Mouse (Mus musculus) neural tube, embryonic 10.5 days (tissue): Measurements from ENCODE around the gene Spon1.

Source experiments
- DNase-seq: peaks from one replicate; pipeline ENCODE4 v3.0.0-alpha.2; 2017; ENCODE audit warnings: low spot score; ENCODE audit errors: extremely low spot score

Gene Spon1

GRCm38 (mm10) chr7:113997675-113998354 lies 232.0 kb downstream of the Spon1 start:
- DNase-seq: no peak

DNA sequence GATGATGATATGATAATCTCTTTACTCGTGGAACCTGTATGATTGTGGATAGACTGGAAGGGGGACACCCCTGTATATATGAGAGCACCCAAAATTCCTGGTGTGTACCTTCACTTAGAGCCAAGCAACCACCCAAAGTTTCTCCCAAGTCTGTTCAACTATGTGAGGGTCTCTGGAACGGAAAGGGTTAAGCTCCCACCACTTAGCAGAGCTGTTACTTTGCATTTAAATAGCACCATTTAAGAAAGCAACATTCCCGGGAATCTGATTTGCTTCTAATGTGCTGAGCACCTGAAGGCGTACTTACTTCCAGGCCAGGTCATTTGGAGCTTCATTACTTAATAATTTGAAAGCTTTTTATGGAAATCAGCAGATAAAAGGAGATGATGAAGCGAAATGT lies 238.4 kb downstream of the Spon1 start:
- DNase-seq: no peak

GRCm38 (mm10) chr7:114005499-114005898 lies 239.7 kb downstream of the Spon1 start:
- DNase-seq: no peak

DNA sequence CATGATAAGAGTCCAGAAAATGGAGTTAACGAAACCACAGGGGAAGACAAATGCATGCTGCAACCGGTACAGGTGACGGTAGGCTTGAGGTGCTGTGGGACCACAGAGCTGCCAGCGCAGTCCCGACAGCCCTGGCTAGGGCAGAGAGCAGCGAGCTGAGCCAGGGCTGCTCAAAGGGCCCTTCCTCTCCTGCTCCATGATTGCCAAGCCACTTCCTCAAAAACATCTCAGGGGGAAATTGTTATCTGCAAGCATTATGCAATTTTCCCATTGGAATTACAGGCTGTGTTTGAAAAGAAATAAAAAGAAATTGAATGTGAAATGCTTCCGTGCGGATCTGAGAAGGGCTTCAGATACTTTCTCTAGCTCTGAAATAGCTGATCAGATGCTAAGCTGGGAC lies 240.7 kb downstream of the Spon1 start:
- no peak for DNase-seq

GRCm38 (mm10) chr7:114007565-114007964 lies 241.8 kb downstream of the Spon1 start:
- DNase-seq: peak; percentile 38

DNA sequence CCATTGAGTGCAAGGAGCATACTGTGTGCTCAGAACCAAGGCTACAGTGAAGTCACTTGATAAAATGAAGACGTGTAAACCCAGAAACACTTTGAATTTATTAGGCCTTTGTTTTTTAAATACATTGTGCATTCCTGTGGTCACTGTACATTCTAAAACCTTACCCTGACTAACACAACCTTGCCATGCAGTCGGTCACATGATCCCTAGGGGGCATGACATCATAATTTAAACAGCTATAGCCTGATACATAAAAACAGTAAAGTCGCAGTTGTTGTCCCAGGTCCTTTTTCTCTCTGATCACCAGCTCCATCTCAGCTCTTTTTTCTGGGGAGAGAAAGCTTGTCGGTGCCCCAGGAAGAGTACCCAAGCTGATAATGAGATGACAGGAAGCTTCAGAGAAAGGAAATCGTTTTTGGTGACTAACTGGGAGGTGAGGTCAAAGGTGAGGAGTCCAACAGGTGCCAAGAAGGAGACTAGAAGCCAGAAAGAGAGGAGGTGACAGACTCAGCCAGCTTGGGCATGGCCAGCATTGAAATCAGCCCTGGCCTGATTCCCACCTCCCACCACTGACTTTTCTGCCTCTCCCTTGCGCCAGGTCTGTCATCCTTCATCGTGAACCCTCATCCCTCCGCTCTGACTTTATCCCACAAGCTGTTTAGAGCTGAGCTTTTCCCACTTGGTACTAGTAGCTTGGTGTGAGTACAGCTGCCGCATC lies 246.1 kb downstream of the Spon1 start:
- no peak for DNase-seq

GRCm38 (mm10) chr7:114016001-114016949 lies 250.5 kb downstream of the Spon1 start:
- DNase-seq: no peak

DNA sequence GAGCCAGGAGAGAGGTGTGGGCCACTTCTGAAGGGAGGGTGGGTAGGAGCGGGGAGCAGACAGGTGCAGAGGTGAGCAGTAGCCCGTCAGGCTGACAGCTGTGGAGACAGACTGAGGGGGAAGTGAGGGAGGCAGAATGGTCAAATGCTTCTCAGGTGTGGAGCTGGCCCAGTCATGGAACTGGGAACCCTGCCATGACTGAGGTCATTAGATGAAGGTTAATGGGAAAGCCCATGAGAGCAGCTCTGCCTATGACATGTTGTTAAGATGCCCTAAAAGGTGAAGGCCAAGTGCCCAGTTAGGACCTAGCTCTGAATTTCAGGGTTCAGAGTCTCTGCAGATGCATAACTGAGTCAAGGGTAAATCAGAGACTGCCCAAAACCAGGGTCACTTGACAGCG lies 253.1 kb downstream of the Spon1 start:
- no peak for DNase-seq

GRCm38 (mm10) chr7:114020057-114020703 lies 254.4 kb downstream of the Spon1 start:
- peak; percentile 36 for DNase-seq

DNA sequence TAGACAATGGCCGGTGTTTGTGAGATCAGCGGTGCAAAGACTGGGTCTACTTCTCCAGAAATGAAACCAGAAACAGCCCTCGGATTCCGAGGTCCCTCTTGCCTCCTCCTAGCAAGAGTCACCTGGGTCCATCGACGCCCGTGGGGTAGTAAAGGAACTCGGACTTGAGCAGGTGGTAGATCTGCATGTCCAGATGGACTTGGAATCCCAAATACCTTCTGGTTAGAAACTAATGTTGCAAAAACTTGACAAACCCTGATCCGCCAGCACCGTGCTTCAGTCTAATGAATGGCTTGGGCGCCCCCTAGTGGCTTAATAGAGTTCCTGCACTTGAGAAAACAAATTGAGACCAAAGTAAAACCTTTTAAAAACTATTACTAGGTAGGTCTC lies 254.9 kb downstream of the Spon1 start:
- DNase-seq: peak; percentile 80

- DNase-seq: no peak
Measured at GRCm38 (mm10) chr7:114026923-114027322, 261.1 kb downstream of the Spon1 start.

- DNase-seq: no peak
Measured at GRCm38 (mm10) chr7:114027406-114027805, 261.6 kb downstream of the Spon1 start.

DNA sequence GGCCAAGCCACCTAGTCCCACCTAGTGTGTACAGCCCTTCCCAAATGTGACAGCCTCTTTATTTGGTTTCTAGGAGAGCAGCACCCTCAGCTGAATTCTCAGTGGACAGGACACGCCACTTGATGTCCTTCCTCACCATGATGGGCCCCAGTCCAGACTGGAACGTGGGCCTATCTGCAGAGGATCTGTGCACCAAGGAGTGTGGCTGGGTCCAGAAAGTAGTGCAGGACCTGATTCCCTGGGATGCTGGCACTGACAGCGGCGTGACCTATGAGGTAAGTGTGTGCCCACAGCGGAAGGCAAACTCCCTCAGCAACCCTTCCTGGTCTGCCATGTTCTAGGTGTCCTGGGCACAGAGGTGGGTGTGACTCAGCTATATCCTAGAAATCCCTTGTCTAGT lies 263.0 kb downstream of the Spon1 start:
- no peak for DNase-seq

GRCm38 (mm10) chr7:114029596-114029995 lies 263.8 kb downstream of the Spon1 start:
- DNase-seq: no peak

- DNase-seq: no peak
Measured at GRCm38 (mm10) chr7:114037237-114037636, 271.4 kb downstream of the Spon1 start.

GRCm38 (mm10) chr7:114041349-114041748 lies 275.6 kb downstream of the Spon1 start:
- no peak for DNase-seq

DNA sequence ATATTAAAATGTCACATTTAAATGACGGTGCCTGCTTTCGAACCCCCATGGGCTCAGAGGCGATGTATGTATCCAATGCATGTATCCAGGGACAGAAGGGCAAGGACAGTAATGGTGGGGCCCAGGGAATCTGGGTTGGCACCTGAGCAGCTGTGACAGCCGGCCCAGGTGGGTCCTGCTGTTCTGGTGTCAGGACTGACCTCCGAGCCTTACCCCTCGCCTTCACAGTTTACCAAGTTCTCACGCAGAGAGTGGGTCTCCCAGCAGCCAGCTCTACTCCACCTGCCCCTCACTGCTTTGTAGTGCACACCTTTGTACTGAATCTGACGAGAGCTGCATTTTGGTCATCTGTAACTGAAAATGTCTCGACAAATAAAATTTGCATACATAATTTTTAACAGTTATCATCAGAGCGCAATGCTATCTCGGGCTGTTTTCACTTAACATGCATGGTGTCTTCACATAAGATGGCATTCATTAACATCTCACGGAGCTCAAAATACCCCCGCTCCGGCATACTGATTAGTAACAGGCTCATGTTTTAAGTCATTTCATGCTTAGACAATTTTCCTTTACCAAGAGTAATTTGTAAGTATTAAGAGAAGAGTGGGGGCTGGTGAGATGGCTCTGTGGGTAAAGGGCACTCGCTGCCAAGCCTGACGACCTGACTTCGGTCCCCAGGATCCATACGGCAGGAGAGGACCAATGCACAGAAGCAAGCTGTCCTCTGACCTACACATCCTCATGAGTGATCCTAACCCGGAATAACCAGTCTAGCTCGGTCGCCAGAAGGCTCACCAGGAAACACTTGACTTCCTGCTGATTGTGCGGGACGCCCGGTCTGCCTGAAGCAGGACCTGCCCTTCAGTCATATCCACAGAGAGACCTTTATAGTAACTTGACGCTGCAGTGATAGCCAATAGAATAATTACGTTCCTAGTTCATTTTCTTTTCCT lies 277.5 kb downstream of the Spon1 start:
- no peak for DNase-seq

- no peak for DNase-seq
Measured at GRCm38 (mm10) chr7:114043929-114044549, 278.2 kb downstream of the Spon1 start.

- no peak for DNase-seq
Measured at GRCm38 (mm10) chr7:114045814-114046213, 280.0 kb downstream of the Spon1 start.

DNA sequence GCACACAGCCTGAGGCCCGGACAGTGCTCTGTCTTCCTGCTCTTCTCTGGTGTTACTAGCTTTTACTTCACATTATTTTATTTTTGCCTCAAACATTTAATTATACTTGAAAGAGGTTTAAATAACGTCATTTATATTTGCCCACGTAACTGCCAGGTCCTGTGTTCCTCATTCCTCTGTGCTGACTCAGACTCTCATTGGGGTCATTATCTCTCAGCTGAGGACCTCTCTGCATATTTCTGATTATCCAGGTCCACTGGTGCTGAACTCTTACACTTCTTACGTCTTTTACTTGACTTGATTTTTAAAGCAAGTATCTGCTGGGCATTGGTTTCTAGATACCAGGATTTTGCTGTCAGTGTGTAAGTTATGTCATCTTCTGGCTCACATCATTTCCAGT lies 287.9 kb downstream of the Spon1 start:
- DNase-seq: no peak
